Mouse (Mus musculus) T-cell, adult 66 days (primary cell): ENCODE data around the gene Olfr1022. TPM values are rescaled to one million over a fixed set of nuclear protein-coding genes. Genes with fewer than 3 reads are reported as not detected.

Experiments
- total RNA-seq, 2 experiments: library from RNA; stranded (reverse); gene quantifications; 3 replicates in 1 of 2; 4 replicates in 1 of 2; pipeline ENCODE4 v1.2.4; 2023

Olfr1022 gene
- total RNA-seq, result not detected

DNA sequence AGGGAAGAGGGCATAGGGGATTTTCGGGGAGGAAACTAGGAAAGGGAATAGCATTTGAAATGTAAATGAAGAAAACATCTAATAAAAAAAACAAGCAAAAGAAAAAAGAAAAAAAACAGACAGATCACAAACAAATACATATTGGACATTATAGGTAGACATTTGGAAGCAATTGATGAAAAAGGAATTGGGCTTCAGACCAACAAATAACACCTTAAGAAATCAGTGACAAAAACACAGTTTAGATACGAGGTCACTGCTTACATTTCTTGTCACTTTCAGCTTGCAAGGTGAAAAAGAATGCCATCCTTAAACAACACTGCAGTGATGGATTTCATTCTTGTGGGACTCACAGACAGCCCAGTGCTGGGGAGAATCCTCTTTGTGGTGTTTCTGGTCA is at the start of gene Olfr1022:
TSS of gene Olfr1022 (plus strand) at position 301 of the 400 bp plus-strand sequence.

GRCm38 (mm10) chr2:85845383-85845782 is 23.0 kb upstream of the Olfr1022 start, which contains the start of gene Olfr1019:
Gene Olfr1019 (minus strand): TSS chr2:85845483.

GRCm38 (mm10) chr2:85846730-85847129 is 21.7 kb upstream of the Olfr1022 start, which contains the start of gene Olfr1020:
Gene Olfr1020 (plus strand): TSS chr2:85847030.

GRCm38 (mm10) chr2:85885340-85885739 is 16.9 kb downstream of the Olfr1022 start, which contains the start of gene Olfr1023:
Gene Olfr1023 (plus strand): TSS chr2:85885640.

DNA sequence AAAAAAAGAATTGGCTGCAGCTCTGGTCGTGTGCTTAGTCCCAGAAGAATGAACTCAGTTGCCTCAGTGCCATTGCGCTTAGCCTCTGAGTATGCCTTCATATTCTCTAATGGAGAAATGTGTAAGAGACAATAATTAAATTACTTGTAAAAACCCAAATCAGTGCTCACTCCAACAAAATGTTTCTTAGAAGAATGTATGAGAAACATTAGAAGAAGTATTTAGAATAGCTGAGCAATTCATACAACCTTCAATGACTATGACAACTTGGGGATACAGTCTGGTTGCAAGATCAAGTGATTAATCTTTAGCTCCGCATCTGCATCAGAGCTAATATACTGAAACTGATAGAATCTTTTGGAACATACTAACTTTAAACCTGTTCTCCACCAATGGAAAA is 36.6 kb downstream of the Olfr1022 start, which contains the start of gene Olfr1024:
TSS of gene Olfr1024 (minus strand) at position 101 of the 400 bp plus-strand sequence.

DNA sequence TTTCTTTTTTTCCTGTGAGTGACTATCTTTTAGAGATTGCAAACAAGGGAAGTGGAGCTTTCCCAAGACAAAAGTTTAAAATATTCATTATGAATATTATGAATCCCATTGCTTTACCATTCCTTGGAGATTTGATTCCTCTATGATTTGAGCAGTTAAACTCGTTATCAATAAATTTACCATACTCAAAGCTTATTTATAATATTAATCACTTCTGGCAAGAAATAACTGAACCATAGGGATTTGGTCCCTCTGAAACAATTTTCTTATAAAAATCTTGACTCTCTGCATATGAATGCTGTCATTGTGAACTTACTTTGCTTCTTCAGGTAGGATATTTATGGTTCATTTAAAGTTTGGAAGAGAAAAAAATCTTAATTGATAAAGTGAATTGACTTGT is 46.5 kb downstream of the Olfr1022 start, which contains the start of gene Olfr1025-ps1:
TSS of gene Olfr1025-ps1 (plus strand) at position 301 of the 400 bp plus-strand sequence.

Other genes with a start within 250 kb of the Olfr1022 start
- not detected for gene Olfr1002, start 217.9 kb upstream of the Olfr1022 start, total RNA-seq
- gene Olfr154, start 204.1 kb upstream of the Olfr1022 start, total RNA-seq, result not detected
- not detected for gene Olfr1006, start 189.8 kb upstream of the Olfr1022 start, total RNA-seq
- not detected for gene Olfr1008, start 179.2 kb upstream of the Olfr1022 start, total RNA-seq
- gene Olfr1009, start 153.2 kb upstream of the Olfr1022 start, total RNA-seq, result not detected
- gene Olfr1012, start 105.8 kb upstream of the Olfr1022 start, total RNA-seq, result not detected
- gene Olfr1013, start 101.5 kb upstream of the Olfr1022 start, total RNA-seq, result not detected
- gene Olfr1014, start 95.9 kb upstream of the Olfr1022 start, total RNA-seq, result not detected
- gene Olfr1015, start 86.6 kb upstream of the Olfr1022 start, total RNA-seq, result not detected
- not detected for gene Olfr1016, start 66.0 kb upstream of the Olfr1022 start, total RNA-seq
- not detected for gene Olfr1018, start 50.1 kb upstream of the Olfr1022 start, total RNA-seq
- not detected for gene Olfr1019, start 23.1 kb upstream of the Olfr1022 start, total RNA-seq
- gene Olfr1020, start 21.6 kb upstream of the Olfr1022 start, total RNA-seq, result not detected
- not detected for gene Olfr1023, start 17.0 kb downstream of the Olfr1022 start, total RNA-seq
- not detected for gene Olfr1024, start 36.5 kb downstream of the Olfr1022 start, total RNA-seq
- gene Olfr1025-ps1, start 46.6 kb downstream of the Olfr1022 start, total RNA-seq, result not detected
- gene Olfr1026, start 53.0 kb downstream of the Olfr1022 start, total RNA-seq, result not detected
- gene Olfr1028, start 81.8 kb downstream of the Olfr1022 start, total RNA-seq, result not detected
- gene Olfr1029, start 105.3 kb downstream of the Olfr1022 start, total RNA-seq, result not detected
- gene Olfr1030, start 110.7 kb downstream of the Olfr1022 start, total RNA-seq, result not detected
- gene Olfr1031, start 121.7 kb downstream of the Olfr1022 start, total RNA-seq, result not detected
- not detected for gene Olfr1032, start 136.9 kb downstream of the Olfr1022 start, total RNA-seq
- gene Olfr1033, start 152.0 kb downstream of the Olfr1022 start, total RNA-seq, result not detected
- gene Olfr1034, start 177.3 kb downstream of the Olfr1022 start, total RNA-seq, result not detected
- not detected for gene Olfr1036, start 205.4 kb downstream of the Olfr1022 start, total RNA-seq
- not detected for gene Olfr1037, start 218.8 kb downstream of the Olfr1022 start, total RNA-seq